Mouse (Mus musculus): ENCODE data around the gene Cblc.

- TF ChIP-seq POLR2A (IDR thresholded peaks at IDR 0.05; ENCODE audit: low read depth, low read length) (no peak), CTCF (IDR thresholded peaks at IDR 0.05; ENCODE audit: borderline replicate concordance, insufficient read depth, low read length) (no peak)
Observed at GRCm38 (mm10) chr7:19782645-19783044, 14.0 kb downstream of the Cblc start.

All from embryonic fibroblast, embryonic 13.5 days (primary cell).